Mouse (Mus musculus) testis, adult 2 months (tissue): ENCODE results near the gene Ywhag. TPM values are rescaled to one million over a fixed set of nuclear protein-coding genes. Genes with fewer than 3 reads are reported as not detected.

ENCODE experiments used
- H3K27ac ChIP-seq: fragments of 200-500 bp; 2 replicates; pipeline ENCODE4 v1.5.1; 2012; ENCODE audit warnings: low read depth, low read length; ENCODE audit not compliant: control insufficient read depth, insufficient read depth
- H3K27me3 ChIP-seq: fragments of 200-500 bp; 2 replicates; pipeline ENCODE4 v1.6.1; 2012; ENCODE audit warnings: mild to moderate bottlenecking, low read length, moderate library complexity; ENCODE audit not compliant: control insufficient read depth, insufficient read depth
- H3K36me3 ChIP-seq: fragments of 200-500 bp; 2 replicates; pipeline ENCODE4 v1.6.1; 2012; ENCODE audit warnings: mild to moderate bottlenecking, low read length; ENCODE audit not compliant: control insufficient read depth, insufficient read depth
- H3K4me1 ChIP-seq: fragments of 200-500 bp; 2 replicates; pipeline ENCODE4 v1.6.1; 2012; ENCODE audit warnings: low read length; ENCODE audit not compliant: control insufficient read depth, insufficient read depth
- H3K4me3 ChIP-seq: fragments of 200-500 bp; 2 replicates; pipeline ENCODE4 v1.5.1; 2012; ENCODE audit warnings: low read depth, mild to moderate bottlenecking, low read length, moderate library complexity, mixed read lengths; ENCODE audit not compliant: control insufficient read depth
- CTCF ChIP-seq: fragments of 200-500 bp; IDR thresholded peaks from 2 replicates; pipeline ENCODE4 v1.5.1; 2012; ENCODE audit warnings: low read depth, mild to moderate bottlenecking, inconsistent platforms, low read length, moderate library complexity; ENCODE audit not compliant: control insufficient read depth, insufficient read depth, insufficient replicate concordance
- POLR2A ChIP-seq: fragments of 200-500 bp; IDR thresholded peaks from 2 replicates; pipeline ENCODE4 v1.6.1; 2012; ENCODE audit warnings: low read depth, mild to moderate bottlenecking, inconsistent platforms, low read length, moderate library complexity; ENCODE audit not compliant: control insufficient read depth
- polyA plus RNA-seq: library from polyadenylated mRNA; depleted of rRNA; stranded (reverse); fragments of >200 nt; gene quantifications from 2 replicates; pipeline ENCODE4 v1.2.3, GENCODE M21; 2012

The Ywhag gene
- polyA plus RNA-seq, 1 experiment: 17.8 TPM

DNA sequence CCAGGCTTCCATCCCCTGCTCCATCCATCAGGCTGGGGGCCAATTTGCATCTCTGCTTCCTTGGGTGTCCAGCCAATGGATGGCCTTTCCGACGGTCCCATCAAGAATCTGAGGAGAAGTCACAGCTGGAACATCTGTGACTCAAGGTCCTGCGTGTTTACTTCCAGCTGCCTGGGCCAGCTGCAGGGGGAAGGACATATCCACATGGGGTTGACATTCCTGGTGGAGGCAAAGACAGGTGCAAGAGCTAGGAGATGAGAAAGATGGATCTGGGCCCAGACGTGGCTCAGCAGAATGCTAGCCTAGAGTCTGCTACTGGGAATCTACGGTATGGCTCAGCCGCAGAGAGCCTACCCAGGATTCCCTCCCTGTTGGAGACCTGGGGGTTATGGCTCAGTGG is 35.8 kb upstream of the Ywhag start:
- H3K36me3 ChIP-seq: no peaks in the 10 kb centered on the region
- H3K27me3 ChIP-seq: no peaks in the 10 kb centered on the region
- no peak overlapping the region for H3K27ac ChIP-seq
- no peak for TF ChIP-seq POLR2A
- no peak for TF ChIP-seq CTCF
- H3K4me1 ChIP-seq: peaks cover 10% of the 10 kb centered on the region
- H3K4me3 ChIP-seq: no peak overlapping the region

DNA sequence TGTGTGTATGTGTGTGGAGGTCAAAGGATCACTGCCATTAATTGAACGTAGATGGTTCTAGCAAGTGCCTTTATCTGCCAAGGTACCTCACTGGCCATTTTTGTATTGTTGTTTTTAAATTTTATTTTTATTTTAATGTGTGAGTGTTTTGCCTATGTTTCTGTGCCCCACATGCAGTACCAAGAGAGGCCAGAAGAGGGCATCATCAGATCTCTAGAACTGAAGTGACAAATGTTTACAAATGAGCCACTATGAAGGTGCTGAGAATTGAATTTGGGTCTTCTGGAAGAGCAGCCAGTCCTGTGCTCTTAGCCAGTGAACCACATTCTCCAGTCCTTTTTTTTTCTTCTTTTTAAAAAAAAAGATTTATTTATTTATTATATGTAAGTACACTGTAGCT is 34.4 kb upstream of the Ywhag start:
- no peaks in the 10 kb centered on the region for H3K36me3 ChIP-seq
- H3K27me3 ChIP-seq: no peaks in the 10 kb centered on the region
- no peak overlapping the region for H3K4me3 ChIP-seq
- peaks cover 10% of the 10 kb centered on the region for H3K4me1 ChIP-seq
- no peak overlapping the region for H3K27ac ChIP-seq
- TF ChIP-seq CTCF (no peak; the same call in 1 of the 2 replicates), POLR2A (no peak)

DNA sequence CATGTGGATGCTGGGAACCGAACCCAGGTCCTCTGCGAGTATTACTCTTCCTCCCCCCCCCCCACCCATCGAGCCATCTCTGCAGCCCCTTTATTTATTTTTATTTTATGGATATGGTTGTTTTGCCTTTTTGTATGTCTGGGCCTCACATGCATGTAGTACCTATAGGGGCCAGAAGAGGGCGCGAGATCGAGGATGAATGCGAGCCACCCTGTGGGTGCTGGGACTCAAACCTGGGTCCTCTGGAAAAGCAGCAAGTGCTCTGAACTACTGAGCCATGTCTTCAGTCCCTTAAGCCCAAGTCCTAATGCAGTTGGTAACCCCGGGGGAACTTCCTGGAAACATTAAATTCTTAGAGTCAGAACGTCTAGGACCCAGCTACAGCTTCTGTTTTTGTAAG is 32.5 kb upstream of the Ywhag start:
- H3K27me3 ChIP-seq: no peaks in the 10 kb centered on the region; the same call in 1 of the 2 replicates
- H3K27ac ChIP-seq: no peak overlapping the region
- no peaks in the 10 kb centered on the region for H3K36me3 ChIP-seq
- H3K4me3 ChIP-seq: no peak overlapping the region
- peaks cover 14% of the 10 kb centered on the region for H3K4me1 ChIP-seq
- TF ChIP-seq CTCF (peak; percentile 77), POLR2A (no peak)

DNA sequence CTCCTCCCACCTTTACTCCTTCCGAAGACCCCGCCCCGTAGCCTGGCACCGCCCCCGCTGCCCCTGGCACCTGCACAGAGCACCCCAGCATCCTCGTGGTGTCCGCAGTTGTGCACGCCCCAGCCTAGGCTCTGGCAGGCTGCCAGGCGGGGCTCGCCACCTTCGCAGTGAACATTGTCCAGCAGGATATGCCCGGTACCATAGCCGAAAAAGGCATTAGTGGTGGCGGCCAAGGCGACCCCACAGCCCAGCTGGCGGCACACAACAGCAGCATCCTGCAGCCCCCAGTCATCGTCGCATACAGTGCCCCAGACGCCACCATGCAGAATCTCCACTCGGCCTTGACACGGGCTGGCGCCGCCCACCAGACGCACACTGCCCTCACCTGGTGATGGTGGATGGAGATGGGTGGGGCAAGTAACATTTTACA is 31.1 kb upstream of the Ywhag start:
- no peaks in the 10 kb centered on the region for H3K36me3 ChIP-seq
- peaks cover 16% of the 10 kb centered on the region for H3K4me1 ChIP-seq
- no peak overlapping the region for H3K4me3 ChIP-seq
- TF ChIP-seq CTCF (no peak), POLR2A (no peak)
- H3K27me3 ChIP-seq: no peaks in the 10 kb centered on the region; the same call in 1 of the 2 replicates
- no peak overlapping the region for H3K27ac ChIP-seq

DNA sequence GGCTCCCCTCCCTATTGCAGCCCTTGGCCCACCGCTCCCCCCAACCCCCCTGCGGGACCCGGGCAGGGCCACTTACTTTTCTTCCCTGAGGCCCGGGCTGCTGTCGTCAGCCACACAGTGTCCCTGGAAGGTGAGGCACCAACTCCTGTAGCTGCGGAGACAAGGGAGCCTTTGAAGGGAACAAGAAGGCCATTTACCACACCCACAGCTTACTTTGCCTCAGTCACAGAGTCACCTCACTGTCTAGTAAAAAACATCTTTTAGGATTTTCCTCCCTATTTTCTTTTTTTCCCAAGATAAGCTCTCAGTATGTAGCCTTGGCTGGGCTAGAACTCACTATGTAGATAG is 28.8 kb upstream of the Ywhag start:
- H3K4me3 ChIP-seq: peak overlapping the region; percentile 74
- H3K36me3 ChIP-seq: no peaks in the 10 kb centered on the region
- TF ChIP-seq CTCF: no peak
- no peak for TF ChIP-seq POLR2A
- H3K27ac ChIP-seq: peak overlapping the region; percentile 63; the same call in 1 of the 2 replicates
- H3K27me3 ChIP-seq: no peaks in the 10 kb centered on the region; the same call in 1 of the 2 replicates
- peaks cover 16% of the 10 kb centered on the region for H3K4me1 ChIP-seq

DNA sequence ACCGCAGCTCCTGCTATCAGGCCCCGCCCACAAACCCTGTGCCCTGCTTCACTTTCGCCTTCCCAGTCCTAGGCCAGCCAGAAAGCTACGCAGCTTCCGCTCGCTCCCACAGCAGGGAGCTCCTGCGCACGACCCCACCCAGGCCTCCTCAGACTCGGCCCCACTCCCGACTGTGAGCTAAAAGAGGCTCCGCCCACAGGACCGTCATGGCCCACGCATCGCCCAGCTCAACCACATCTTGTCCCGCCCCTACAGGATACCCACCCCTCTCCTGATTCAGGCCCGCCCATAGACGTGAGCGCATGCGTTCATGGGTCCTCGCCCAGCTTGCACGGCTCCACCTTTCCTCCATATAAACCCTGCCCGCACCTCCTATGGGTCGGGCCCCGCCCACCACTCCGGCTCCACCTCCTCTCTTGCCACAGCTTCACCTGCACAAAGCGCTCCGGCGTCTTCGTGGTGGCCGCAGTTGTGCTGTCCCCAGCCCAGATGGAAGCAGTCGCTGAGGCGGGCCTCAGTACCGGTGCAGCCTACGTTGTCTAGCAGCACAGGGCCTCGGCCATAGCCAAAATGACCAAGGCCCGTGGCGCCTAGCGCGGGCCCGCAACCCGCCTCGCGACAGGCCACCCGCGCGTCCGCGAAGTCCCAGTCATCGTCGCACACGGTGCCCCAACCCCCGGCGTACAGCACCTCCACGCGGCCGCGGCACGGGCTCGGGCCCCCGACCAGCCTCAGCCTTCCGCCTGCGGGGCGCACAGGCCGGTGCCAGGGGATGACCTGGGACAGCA is 28.3 kb upstream of the Ywhag start:
- TF ChIP-seq POLR2A (peak; percentile 80), CTCF (no peak)
- H3K27ac ChIP-seq: peak overlapping the region; percentile 63
- no peaks in the 10 kb centered on the region for H3K36me3 ChIP-seq
- peaks cover 16% of the 10 kb centered on the region for H3K4me1 ChIP-seq
- peak overlapping the region; percentile 74 for H3K4me3 ChIP-seq
- H3K27me3 ChIP-seq: no peaks in the 10 kb centered on the region; the same call in 1 of the 2 replicates

DNA sequence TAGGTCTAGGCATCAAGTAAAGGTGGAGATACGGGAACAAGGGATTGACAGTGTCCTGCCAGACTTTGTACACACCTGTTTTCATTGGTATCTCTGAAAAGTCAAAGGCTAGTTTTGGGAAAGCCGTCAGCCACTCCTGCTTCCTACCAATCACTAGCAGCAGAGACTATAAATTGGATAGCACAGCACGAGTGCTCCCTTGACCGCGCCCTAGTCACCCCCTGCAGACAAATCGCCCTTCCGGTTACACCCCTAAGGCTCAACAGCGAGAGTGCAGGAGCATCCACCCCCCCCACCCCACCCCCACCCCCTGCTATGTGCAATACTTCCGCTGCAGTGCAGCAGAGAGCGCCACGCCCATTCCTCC is 27.7 kb upstream of the Ywhag start:
- no peak; the same call in 1 of the 2 replicates for TF ChIP-seq POLR2A
- no peak for TF ChIP-seq CTCF
- H3K27me3 ChIP-seq: no peaks in the 10 kb centered on the region; the same call in 1 of the 2 replicates
- peaks cover 19% of the 10 kb centered on the region for H3K4me1 ChIP-seq
- peak overlapping the region; percentile 74 for H3K4me3 ChIP-seq
- peak overlapping the region; percentile 79 for H3K27ac ChIP-seq
- no peaks in the 10 kb centered on the region for H3K36me3 ChIP-seq
